Mouse (Mus musculus) embryonic fibroblast, embryonic 13.5 days (primary cell): Measurements from ENCODE around the gene Pard3b.

Experiments used
- CTCF ChIP-seq: IDR thresholded peaks from 2 replicates; pipeline ENCODE4 v1.5.1; 2011; ENCODE audit warnings: mild to moderate bottlenecking, control low read depth, low read length, moderate library complexity, borderline replicate concordance; ENCODE audit not compliant: insufficient read depth
- POLR2A ChIP-seq: IDR thresholded peaks from 2 replicates; pipeline ENCODE4 v1.6.1; 2011; ENCODE audit warnings: low read depth, mild to moderate bottlenecking, control low read depth, low read length, moderate library complexity

DNA sequence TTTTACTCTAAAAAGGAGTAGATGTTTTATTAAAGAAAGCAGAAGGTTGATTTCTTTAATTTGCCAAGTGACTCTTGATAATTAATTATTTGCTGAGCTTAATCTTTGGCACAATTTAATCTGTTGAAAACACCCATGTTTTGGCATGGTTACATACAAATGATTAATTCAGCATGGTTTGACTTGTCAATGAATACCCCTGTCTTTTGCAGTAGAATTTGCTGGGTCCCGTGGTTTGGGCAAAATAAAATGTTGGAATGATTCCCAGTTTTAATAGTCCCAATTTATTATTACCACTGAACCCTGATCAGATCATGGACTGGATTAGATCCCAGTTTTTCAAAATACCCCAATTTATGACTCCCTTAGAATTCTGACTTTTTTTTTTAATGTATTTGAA, 808.2 kb downstream of the Pard3b start:
- TF ChIP-seq POLR2A (no peak), CTCF (no peak)
